Mouse (Mus musculus): Measurements from ENCODE around the gene Nrap.

Gene Nrap

DNA sequence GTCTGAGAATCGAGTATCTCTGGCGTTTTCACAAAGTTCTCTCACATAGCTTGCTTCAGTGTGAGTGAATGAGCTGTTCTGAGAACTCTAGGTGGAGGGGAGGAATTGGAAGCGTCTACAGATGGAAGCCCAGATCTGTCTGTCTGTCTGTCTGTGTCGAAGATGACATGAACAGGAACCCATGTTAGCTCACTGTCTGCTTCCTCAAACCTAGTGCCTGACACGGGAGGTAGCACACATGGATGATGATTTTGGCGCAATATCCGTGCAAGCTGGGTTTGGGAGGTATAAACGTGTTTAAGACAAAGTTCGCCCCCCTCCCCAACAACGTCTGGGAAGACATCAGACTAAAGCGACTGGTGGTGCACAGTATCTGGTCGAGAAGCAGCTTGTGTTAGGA lies 6.4 kb upstream of the Nrap start:
- DNase-seq, result no peak

DNA sequence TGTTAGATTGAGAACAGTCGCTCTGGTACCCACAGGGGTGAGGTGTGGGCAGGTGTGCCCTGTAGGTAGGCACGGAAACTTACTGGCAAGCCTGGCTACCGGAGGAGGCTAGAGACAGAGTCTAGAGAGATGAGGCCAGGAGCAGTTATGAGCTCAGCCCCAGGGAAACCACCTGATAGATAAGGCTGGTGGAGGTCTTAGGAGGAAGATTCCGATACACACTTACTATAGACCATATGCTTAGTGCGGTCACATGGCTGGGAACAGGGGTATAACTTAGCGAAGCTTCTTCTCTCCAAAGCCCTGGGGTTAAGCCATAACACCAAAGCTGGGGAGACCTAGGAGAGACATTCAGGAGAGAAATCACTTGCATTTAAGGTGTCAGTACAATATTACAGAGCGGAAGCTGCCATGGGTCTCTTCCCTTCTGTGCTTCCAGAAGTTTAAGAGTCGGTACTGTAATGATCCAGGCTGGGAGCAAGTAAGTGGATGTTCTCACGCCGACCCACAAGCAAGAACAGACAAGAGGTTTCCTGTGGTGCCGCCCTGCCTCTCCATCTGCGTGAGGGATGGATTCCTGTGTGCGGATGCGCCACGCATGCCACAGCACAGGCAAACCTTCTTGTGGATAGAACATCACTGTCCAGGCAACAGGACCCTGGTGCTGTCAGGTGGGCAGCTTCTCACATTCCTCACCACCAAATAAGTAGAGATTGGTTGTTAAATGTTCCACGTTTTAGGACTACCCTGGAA lies 5.5 kb upstream of the Nrap start:
- DNase-seq, result no peak

DNA sequence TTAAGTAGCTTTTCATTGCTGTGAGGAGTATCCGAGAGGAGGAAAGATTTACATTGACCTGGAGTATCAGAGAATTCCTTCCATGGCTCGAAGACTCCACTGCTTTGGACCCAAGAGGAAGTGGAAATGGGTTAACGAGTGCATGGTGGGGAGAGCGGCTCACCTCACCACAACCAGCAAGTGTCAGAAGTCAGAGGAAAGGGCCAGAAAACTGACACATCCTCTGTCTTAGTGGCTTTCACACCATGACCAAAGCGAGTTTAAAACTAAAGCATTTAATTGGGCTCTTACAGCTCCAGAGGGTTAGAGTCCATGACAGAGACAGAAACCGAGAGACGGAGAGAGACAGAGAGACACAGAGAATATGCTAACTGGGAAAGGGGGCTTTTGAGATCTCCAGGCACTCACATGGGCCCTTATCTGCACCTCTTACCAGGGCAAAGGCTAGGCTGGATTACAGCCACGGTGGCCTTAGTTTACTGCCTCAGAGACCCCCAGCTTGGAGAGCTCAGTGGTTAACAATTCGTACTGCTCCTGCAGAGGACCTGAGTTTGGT lies 3.6 kb upstream of the Nrap start:
- no peak for DNase-seq

DNA sequence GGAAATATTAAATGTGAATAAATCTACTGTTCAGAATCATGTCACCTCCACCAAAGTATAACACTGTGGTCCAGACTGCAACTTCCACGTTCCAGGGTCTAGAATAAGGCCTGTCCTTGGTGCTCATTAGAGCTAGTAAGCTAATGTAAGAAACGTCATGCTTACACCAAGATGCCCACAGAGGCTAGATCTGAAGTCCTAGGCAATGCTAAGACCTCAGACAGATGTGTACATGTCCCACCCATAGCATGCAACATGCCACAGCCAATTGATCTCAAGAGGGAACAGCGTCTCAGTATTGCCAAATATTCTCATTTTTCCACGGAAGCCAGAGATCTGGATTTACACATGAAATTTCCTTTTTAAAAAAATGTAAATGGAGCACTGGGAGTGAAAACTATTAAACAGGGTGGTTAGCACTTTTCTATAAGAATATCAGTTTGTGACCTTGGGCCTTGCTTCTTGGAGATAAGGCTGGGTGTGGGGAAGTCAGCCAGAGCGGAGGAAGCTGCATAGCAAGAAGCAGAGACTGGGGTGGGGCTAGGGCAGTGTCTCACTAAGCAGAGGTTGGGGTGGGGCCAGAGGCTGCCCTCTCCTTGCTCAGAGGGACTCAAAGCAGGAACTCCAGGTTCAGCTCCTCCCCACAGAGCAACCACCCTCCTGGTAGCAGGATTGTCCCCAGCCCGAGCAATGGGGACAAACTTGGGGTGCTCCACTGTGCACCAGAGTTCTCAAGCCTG lies 1.6 kb upstream of the Nrap start:
- no peak for DNase-seq

DNA sequence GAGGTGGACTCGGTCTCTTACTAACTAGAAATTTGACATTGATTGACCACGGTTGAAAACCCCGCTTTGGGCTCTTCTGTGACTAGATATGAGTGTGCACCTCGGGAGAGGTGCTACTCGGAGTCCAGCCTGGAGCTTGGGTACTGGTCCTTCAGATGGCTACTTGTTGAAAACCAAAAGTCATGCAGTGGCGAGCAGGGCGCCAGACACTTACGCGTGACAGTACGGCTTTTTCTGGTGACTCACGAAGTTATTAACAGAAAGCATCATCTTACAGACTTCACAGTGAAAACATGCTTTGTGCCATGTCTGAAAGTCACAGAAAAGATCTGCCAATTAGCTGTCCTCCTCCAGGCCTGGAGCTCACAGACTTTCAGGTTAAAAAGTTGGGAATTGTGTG lies 661 bp downstream of the Nrap start:
- DNase-seq, result no peak

DNA sequence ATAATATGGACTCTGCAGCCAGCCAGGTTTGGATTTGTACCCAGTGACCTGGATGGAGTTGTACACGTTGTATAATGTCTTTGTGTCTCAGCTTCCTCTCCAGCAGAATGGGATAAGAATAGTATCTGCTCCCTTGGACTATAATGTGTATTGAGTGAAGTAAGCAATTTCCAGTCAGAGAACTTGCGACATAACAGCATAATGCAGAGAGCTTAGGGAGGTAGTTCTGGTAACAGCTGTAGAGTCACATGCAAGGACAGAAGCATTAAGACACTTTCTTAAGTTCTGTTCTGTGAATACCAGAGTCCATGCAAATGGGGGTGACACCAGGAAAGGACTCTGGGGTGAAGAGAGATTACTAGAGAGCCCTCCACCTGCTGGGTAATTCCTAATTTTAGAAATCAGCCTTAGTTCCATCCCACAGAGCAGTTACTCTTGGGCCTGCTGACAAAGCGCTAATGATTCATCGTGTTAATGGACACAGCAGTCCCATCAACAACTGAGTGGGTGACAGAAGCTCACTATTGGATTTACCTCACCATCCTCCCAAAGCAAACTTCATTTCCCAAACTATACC lies 2.0 kb downstream of the Nrap start:
- DNase-seq, result no peak

DNA sequence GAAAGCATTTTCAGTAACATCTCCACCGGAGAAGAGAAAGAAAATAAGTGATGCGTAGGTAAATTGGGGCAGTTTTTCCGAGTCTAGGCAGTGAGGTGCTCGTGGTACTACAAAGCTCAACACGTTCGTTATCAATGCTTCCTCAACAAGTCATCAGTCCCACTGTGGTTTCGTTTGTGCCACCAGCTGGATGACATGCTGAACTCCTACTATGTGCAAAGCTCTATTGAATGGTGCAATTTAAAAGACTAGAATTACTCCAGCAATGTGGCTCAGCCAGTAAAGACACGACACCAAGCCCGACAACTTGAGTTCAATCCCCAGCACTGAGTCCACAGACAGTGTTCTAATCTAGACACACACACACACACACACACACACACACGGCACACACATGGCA lies 3.7 kb downstream of the Nrap start:
- DNase-seq, result no peak

DNA sequence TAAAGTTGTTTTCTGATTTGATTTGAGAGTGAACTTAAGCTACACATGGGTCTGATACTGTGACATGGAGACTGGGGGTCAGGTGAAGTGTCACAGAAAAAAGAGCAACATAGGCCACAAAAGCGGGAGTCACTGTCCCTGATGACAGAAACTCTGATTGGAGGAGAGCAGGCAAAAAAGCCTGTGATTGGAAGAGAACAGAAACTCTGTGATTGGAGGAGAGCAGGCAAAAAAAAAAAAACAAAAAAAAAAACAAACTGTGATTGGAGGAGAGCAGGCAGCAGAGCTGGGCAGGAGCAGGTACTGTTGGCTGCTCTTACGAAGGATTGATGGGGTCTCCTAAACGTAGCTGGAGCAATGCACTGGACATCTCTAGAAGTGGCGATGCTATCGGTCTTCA lies 4.3 kb downstream of the Nrap start:
- no peak for DNase-seq

DNA sequence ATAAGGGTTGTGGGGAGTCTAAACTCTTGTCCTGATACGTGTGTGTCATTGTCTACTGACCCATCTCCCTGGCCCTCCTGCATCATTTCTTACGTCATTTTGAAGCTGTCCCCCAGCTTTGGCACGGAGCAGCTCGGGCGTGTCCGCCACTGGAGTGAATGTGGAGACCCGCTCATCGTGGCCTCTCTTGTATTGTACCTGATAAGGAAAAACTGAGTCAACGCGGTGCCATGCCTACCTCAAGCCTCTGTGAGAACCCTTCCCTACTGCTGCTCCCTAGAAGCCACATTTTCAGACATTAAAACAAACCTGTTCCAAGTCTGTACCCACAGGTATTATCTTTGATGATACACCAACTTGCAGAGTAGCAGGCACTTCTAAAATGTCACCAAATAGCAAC lies 8.4 kb downstream of the Nrap start:
- DNase-seq, result no peak

DNA sequence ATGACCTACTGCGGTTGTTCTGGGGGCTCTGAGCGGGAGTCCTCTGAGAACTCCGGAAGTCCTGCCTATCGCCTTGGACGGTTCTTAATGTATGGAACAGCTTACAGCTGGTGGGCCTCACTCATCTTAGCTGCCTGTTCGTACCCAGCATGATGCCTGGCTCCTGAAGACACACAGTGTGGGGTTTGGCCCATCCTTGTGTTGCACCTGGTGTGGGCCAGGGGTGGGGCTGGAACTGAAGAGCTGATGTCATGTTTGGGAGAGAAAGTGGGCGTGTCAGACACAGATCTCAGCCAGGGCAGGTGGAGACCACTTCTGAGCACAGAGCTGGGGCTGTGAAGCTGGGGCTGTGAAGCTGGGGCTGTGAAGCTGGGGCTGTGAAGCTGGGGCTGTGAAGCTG lies 9.5 kb downstream of the Nrap start:
- DNase-seq, result no peak

DNA sequence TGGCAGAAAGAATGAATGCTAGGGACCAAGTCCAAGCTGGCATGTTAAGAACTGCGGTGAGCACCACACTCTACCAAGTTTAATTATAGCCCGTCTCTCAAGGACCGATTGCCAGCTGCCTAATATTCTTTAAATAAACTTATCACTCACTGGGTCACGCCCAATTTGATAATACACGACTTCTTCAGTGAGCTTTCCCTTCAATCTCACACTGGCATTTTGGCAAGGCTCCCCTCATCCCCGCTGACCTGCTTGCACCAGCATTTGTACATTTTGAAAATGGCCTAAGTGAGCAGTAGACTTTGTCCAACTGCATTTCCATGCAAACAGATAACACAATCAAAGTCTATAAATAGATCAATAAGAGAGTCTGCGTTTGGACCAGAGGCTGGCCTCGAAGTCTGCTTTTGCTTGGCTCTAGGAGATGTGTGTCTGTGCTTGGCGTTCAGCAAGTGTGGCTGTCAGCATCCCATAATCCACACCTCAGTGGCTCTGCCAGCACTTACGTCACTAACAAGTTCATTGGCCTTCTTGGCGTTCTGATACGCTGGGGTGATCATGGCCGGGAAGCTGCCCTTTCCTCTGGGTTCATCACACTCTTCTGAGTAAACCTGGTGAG lies 11.2 kb downstream of the Nrap start:
- no peak for DNase-seq

DNA sequence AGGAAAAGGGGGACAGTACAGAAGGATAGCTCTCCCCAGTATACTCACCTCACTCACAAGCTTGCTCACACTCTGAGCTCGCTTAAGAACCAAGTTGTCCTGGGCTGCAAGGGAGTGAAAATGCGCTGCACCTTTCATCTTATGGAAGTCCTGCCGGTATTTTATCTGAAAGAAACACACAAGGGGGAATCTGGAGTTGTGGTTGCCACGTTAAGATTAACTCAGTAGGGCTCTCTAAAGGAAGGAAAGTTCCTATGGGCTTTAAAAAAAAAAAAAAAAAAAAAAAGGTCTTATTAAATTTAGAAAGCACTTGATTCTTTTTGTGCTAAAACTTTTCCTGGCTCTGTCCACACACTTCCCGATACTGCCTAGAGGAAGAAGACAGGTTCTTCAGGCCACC lies 11.8 kb downstream of the Nrap start:
- DNase-seq, result no peak

DNA sequence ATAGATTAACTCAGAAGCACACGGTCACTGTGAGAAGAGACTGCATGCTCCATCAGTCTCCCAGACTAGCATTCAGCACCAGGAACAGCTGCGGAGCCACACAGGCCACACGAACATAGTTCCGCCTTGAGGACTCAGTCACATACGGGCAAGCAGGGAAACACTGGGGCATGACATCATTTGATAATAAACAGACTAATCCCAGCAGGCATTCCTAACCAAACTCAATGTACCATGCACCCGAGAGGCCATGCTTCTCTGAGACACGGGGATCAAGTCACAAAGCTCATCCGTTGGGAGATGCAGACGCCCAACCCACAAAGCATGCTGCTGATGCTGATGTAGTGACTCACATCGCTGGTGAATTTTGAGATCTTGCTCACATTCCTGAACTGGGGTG lies 15.8 kb downstream of the Nrap start:
- no peak for DNase-seq

DNA sequence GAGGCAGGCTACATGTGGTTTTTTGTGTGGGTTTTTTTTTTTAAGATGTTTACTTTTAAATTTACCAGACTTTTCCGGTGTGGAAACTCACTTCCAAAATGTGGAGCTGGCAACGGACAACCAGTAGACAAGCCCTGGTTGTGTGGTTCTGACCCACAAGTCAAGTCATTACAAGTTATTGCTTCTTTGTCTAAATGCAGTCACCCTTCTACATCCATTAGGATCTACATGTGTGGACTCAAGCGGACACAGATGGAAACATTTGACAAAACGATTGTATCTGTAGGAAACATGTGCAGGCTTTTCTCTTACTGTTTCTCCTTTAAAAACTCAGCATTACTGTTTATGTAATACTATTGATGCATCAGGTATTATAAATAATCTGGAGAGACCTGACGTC lies 16.6 kb downstream of the Nrap start:
- DNase-seq, result no peak

DNA sequence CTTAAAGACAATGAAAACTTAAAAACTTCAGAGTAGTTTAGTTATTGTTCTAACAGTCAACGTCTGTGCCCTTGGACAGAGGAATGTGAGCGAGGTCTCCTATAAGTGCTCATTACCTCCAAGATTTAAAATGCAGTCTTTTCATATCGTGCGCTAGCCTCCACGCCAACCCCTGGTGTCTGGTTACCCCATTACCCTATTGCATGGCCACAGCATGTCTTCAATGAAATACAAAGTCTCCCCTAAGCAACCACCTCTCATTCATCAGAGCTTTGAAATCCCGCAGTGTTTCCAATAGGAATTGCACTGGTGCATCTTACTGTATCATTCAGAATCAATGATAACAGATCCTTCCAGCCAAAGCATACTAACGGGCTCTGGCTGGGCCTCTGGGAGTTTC lies 17.6 kb downstream of the Nrap start:
- DNase-seq, result no peak

DNA sequence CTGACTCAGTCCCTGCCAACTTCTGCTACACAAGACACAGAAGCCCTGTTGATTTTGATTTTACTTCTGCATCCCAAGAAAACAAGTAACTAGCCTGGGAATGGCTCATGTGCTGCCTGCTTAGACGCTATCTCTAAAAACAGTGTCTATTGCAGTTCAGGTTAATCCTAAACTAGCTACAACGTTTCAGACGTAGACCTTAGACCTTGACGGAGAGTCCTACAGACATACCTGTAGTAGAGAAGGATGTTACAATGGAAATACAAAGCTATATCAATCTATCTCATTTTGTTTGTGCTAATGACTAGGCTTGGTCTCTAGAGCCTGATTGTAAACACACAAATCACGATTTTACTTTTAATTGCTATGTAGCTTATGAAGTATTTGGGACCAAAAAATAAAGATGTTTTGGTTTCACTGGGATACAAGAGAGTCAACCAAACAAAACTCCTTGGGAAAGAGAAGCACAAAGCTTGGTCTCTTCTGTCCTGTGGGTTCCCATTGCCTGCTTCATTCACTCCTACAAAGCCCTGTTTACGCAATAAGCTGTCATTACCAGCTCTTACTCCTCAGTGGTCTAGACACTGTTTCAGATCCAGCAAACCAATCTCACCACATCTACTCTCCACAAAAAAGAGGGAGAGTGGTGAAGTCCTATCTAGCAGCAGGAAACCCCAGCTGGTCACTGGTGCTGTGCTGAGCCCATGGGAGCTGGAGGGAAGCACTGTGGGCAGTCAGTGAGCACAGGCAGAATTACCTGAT lies 19.3 kb downstream of the Nrap start:
- DNase-seq, result no peak

DNA sequence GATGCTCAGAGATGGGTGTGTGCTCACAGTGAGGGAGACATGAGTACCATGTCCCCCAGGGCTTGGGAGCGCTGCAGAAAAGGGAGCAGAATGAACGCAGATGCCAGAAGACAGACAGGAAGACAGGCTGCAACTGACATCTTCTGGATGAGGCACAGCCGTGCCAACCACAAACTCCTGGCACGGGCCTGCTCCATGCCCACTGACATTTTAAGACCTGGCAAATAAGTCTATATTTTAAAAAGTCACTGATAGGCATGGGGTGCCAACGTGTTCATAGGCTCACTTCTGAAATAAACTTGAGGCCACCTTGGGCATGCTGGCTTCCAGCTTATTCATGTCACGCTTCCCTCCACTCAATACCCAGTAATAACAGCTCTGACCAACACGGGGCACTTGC lies 20.9 kb downstream of the Nrap start:
- DNase-seq, result no peak

DNA sequence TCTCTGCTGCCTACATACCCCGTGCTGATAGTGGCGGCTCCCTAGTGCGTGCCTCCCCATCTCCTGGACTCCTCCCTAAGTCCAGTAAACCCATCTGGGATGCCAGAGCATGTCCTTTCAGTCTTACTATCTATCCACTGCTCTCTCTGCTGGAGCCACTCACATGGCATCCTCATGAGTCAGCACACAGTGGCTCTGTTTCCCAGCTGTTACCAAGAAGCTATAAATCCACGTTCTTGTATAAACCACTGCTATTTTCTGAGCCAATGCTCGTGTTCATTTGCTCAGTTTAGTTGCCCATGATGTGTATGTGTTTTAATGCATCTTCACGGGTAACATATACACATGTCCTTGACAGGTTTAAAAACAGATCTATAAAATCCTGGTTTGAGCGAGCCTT lies 22.1 kb downstream of the Nrap start:
- DNase-seq, result no peak

DNA sequence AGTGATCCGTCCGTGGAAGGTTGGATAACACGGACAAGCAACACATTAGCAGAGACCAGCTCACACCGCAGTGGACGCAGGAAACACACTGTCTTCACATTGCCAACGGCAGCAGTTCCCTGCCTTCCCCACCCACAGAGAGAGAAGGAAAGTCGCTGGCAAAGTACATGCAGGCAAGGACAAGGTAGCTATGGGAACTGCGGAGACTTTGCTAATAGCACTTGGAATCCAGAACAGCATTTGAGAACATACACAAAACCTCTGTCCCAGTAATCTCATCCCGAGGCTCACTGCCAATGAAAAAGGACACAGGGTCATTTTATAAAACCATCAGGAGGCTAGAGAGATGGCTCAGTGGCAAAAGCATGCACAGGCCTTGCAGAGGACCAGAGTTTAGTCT lies 23.2 kb downstream of the Nrap start:
- no peak for DNase-seq

DNA sequence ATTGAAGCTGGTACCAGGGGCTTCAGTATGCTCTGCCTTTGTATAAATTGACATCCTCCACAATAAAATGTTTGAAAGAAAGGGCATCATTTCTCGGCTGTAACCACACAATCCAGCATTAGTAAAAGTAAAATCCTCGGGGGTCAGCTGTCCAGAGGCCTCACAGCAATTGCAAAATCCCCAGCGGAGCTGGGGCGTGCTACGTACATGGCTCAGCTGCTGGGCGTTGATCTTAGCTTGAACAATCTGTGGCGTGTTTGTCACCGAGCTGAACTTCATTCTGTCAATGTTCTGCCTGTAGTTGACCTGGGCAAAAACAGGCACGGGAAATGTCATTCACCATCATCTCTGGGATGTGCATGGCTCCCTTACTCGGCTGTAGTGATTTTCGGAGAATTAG lies 23.7 kb downstream of the Nrap start:
- no peak for DNase-seq

DNA sequence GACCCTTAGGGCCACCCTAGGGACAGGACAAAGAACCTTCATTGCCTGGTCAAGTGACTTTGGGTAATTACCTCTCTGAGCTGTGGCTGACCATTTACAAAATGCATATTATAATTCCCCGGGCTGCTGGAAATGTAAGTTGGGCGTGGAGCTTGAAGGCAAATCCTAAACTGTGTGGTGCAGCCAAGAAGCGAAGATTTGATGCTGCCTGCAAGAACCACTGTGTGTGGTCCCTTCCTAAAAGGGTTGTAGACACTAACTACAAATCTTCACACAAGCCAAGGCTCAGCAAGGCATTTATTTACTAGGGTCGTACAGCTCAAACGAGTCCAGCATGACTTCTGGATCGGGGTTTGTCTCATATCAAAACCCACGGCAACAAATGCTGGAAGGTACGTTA lies 25.3 kb downstream of the Nrap start:
- no peak for DNase-seq

DNA sequence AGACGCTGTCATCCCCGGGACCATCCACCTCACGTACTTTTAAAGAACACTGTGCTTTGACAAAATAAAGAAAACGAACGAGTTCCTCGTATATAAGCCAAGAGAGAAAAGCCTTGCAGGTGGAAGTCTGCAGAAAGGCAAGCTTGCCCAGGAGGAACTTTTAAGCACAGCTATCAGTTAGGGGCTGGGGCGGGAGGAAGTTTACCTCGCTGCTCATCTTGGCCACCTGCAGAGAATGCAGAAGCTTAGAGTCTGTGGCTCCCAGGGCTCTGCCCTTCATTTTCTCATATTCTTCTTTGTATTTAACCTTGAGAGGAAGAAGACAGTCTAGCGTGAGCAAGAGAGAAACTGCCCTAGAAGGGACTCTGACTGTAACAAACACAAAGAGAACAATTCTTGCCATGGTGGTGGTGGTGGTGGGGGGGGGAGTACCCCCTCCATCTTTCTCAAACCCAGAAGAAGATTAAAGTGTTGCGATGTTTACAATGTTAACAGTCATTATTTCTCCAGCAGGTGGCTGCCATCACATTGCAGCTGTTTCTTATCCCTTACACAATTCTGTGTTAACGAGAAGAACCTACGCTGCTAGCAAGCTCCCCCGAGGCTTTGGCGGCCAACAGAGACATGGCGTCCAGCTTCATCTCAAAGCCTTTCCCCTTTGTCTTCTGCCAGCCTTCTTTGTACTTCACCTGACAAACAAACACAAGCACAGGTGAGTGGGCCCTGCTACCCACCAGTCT lies 25.9 kb downstream of the Nrap start:
- no peak for DNase-seq

All from kidney, adult 11 months (tissue).